Mouse (Mus musculus) mesoderm, embryonic 11.5 days (tissue): ENCODE measurements around the gene Tpst1.

Experiments used
- DNase-seq: peaks from one replicate; pipeline ENCODE4 v3.0.0-alpha.2; 2012; ENCODE audit warnings: low read depth, low spot score

Gene Tpst1

DNA sequence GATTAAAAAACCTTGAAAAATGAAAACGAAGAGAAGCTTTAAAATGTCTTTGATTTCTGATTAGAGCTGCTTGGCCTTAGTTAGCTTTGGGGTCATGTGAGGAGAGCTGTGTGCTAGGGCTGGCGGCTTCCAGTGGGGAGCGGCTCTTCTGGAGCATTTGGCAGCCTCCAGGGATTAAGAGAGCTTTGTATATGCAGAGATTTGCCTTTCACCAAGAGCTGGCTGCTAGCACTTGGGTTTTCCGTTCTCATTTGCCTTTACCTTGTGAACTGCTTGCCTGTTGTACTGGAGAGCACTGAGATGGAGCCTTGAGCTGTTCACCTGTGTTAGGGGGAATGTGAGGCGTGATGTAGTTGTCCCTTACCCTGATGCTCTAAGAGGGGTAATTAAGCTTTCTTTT lies 20.6 kb upstream of the Tpst1 start:
- DNase-seq: no peak

DNA sequence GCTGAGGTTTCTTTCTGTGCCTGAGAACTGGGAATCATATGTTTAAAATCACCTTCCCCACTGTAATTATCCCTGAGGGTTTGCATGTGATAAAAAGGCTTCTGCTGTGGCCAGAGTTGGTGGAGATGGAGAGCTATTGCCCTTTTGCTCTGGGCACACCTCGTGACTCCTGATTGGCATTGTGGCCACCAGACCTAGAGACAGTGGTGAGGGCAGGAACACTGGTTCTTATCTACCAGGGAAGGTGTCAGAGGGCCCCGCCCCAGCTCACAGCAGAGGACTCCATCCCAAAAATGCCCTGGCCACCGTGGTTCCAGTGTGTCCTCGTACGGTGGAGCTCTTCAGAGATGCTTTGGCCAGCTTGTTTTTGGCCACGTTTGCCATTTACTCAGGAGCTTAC lies 20.2 kb upstream of the Tpst1 start:
- no peak for DNase-seq

DNA sequence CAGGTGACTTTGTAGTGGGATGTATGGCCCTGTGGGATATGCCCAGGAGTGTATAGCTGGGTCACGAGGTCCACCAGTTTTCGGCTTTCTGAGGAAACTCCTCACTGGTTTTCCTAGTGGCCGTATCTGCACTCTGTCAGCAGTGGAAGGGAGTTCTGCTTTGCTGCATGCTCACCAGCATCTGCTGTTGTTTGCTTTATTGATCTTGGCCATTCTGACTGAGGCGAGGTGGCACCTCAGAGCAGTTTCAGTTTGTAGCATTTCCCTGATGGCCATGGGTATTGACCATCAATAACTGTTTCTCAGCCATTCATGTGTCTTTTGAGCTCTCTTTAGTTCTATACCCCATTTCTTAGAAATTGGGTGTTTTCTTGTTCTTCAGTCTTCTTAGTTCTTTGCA lies 17.4 kb upstream of the Tpst1 start:
- DNase-seq: no peak

DNA sequence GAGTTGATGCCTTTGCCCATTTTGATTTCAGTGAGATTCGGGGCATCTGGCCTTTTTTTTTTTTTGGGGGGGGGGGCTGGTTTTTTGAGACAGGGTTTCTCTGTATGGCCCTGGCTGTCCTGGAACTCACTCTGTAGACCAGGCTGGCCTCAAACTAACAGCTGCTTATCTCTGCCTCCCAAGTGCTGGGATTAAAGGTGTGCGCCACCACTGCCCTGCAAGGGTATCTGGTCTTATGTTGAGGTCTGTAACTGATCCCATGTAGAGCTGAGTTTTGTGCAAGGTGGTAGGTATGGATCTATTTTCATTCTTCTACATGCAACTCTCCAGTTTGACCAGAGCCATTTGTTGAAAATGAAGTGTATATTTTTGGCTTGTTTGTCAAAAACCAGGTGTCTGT lies 16.8 kb upstream of the Tpst1 start:
- DNase-seq: no peak

DNA sequence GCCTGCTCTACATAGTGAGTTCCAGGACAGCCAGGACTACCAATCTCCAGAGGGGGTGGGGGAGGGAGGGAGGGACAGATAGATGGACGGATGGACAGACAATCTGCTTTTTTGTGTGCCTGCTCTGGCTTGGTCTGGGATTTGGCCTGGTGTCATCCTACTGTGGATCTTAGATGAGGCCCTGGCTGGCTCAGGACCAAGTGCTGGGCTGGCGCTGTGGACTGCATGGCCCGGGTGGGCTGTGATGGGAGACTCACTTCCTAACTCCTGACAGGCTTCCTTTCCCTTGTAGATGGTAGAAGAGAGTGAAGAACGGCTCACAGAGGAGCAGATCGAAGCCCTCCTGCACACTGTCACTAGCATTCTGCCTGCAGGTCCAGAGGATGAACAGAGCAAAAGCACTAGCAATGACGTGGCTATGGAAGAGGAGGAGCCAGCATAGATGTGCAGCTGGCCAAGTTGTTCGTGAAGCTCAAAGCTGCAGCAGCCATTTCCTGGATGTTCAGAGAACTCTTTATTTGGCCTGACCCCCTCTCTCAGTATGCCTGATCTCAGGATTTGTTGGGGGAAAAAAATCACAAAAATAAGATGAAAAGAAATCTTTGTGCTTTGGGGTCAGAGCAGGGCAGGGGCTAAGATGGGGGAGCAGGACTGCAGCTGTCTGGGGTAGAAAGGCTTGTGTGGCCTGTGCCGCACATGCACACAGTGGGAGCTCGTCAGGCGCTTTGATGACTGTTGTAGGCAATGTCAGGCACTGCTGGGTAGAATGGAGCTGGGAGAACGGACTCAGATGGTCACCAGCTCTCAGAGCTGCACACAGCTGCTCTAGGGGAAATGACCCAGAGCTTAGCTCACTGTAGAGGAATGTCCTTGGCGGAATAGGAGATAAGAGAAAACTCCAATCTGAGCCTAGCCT lies 13.5 kb upstream of the Tpst1 start:
- DNase-seq: no peak

DNA sequence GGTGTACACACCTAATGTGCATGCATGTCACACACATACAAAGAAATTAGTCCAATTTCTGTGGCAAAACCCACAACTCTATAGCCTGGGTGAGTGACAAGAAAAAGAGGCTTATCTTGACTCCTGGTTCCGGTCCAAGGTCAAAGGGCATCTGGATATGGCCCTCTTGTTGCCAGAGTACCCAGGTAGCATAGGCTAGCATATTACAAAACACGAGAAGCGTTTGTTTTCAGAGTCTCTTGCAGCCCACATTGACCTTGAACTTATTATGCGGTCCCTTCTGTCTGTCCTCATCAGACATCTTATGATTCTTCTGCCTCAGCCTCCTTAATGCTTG lies 12.8 kb upstream of the Tpst1 start:
- DNase-seq: no peak

DNA sequence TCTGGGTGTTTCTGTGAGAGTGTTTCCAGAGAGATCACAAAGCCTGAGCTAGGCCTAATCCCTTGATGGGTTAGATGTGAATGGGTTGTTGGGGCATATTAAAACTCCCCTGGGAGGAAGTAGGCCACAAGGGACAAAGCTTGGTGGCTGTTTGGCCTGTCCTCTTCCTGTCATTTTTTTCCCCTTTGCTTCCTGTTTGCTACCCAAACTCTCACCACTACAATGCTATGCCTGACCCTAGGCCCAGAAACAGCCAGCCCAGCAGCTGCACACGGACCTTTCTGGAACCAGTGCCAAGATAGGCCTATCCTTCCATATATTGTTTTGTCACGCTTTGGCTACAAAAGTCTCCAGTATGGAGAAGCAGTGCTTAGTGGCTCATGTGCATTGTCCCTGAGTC lies 11.0 kb upstream of the Tpst1 start:
- no peak for DNase-seq

DNA sequence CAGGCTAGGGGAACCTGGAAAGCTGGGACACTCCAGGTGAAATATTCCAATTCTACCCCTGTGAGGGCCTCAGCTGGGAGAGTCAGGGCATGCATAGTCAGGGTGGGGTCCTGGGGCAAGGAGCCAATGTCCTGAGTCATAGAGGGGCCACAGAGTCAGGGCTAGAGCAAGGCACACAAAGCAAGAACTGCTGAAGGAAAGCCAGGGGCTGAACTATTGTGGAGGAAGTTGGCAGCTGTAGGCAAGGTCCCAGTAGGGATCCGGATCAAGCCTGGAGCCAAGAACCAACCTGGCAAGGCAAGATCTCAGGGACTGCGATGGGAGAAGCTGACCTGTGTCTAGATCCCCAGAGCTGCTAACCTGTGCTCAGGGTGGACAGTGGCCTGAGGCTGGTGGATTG lies 9.4 kb upstream of the Tpst1 start:
- no peak for DNase-seq

DNA sequence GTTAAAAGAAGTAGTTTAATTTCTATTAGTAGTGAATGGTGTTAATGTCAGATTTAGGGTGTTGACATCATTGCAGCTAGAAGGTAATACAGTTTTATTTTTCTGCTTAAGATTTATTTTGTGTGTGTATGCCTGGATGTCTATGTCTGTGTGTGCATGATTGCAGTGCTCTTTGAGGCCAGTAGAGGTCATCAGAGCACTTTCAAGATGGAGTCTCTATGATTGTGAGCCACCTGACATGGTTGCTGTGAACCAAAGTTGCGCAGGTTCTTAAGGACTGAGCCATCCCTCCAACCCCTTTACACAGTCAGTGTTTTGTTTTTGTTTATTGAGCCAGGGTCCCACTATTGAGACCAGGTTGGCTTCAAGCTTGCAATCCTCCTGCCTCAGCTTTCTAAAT lies 7.5 kb upstream of the Tpst1 start:
- no peak for DNase-seq

DNA sequence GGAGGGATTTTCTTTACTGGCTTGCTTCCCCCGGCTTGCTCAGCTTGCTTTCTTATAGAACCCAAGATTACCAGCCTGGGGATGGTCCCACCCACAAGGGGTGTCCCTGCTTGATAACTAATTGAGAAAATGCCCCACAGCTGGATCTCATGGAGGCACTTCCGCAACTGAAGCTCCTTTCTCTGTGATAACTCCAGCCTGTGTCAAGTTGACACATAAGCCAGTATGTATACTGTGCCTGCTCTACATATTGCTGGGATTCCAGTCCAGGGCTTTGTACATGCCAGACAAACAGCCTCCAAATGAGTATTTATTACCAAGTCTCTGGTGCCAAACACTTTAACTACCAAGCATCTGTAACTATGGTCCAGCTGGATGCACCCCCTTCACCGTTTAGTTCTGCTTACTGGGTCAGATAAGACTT lies 5.3 kb upstream of the Tpst1 start:
- DNase-seq: no peak

DNA sequence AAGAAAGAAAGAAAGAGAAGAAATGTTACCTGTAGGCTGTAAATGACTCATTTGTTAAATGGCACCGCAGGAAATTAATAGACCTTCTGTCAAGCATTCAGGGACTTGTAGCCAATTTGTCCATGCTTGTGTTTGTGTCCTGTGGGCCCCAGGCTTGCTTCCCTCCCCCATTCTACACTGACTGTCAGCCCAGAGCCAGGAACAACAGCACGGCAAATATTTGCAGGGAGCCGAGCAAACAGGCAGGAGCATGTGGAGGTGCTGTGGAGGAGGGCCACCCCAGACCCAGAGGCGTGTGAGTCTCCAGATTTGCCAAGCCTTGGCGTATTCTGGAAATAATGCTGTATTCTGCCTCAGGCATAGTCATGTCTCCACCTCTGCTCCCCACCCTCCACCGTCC lies 1.4 kb downstream of the Tpst1 start:
- DNase-seq: no peak

DNA sequence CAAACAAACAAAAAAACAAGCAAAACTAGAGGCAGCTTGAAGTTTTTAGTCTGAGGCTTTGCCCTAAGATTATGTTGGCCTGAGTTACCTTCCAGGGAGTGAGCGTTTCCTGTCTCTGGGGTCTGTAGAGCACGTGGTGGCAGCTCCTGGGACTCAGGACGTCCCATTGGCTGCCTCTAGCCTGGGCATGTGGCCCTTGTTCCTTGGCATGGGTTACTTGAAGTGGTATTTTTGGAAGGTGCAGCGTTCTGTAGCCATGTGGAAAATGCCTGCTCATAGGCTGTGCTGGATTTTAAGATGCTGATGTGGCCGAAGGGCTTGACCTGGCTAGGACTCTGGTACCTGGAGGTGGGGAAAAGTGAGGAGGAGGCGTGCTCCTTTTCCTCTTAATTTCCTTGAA lies 3.3 kb downstream of the Tpst1 start:
- no peak for DNase-seq

DNA sequence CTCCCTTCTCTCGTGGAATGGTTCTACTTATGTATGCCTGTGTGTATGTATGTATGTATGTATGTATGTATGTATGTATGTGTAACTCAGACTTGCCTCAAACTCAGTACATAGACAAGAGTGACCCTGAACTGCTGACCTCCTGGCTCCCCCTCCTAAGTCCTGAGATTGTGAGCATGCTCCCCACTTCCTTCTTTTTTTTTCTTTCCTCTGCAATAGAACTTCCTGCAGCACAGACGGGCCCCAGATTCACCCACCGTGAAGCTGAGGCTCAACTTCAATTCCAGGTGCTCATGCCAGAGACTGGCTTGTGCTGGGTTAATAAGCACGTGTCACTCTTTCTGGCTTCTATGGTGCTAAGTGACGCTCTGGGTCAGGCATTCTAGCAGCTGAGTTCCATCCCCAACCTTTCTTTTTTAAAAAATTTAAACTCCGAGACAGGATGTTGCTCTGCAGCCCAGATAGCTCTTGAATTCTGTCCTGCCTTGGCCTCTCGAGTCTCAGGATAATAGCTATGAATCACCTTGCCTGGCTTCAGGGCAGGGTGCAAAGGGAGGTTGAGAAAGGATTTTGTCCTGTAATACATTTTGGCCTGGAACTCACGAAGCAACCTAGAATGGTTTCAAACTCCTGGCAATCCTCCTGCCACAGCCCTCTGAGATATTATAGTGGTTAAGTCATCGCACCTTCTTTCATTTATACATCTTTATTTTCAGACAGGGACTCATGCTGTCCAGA lies 5.1 kb downstream of the Tpst1 start:
- DNase-seq: no peak

DNA sequence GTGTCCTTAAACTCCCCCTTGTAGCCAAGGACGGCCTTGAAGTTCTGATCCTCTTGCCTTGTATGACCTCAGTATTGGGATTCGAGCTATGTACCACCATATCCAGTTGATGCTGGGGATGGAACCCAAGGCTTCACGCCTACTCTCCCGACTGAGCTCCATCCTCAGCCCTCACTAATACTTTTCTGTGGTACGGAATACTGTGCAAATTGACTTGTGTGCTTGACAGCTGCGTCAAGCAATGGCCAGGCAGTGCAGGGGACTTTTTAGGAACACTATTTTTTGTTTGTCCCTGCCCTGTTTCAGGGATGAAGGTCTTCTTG lies 5.7 kb downstream of the Tpst1 start:
- no peak for DNase-seq

DNA sequence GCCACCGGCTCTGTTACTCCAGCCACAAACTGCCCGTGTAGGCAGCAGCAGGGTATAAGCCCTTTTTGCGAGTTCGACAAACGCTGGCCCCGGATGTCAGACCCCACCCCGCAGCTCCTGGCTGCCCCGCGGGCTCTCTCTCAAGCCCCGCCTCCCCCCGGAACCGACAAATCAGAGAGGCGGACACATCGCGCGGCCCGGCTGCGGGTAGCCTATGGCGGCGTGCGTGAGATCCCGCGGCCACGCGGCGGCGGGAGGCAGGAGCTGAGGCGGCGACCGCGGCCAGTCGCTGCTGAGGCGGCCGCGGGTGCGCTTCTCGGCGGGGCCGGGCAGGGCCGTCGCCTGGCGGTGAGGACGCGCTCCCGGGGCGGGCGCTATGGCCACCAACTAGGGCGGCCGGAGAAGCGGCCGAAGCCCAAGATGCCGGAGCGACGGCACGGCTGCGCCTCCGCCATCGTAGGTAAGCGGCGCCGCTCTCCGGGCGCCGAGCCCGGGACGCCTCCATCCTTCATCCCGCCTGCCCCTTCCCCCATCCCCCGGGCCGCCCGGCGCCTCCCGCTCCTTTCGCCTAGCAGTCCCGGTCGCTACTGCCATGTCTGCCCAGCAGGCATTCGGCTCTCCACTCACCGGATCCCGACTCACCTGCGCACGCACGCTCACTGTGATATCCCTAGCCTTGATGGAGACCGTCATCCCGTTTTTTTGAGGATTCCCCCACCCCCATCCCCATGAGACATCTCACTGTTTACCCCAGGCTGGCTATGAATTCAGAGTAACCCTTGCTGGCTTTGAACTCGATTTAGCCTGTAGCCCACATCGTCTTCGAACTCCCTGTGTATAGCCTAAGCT lies 6.3 kb downstream of the Tpst1 start:
- DNase-seq: peak; percentile 92

DNA sequence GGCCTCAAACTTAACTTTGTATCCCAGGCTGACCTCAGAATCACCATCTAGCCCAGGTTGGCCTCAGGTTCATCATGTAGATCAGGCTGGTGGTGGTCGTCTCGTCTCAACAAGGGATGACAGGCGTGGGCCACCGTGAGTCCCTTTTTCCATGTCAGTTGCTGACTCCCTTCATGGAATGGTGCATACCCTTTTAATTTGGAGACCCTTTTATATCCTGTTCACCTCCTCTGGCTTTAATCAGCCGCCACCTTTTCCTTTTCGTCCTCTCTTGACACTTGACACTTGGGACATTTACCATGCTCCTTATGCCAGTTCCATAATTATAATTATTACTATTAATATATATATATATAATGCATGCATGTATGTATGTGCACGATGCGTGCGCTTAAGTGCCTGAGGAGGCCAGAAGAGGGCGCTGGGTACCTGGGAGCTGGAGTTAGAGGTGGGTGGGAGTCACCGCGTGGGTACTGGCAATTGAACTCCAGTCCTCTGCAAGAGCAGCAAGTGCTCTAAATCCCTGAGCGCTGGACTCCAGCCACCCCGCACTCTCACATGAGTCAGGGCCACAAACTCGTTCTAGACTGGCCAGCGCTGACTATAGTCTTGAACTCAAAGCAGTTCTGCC lies 7.0 kb downstream of the Tpst1 start:
- peak; percentile 18 for DNase-seq

DNA sequence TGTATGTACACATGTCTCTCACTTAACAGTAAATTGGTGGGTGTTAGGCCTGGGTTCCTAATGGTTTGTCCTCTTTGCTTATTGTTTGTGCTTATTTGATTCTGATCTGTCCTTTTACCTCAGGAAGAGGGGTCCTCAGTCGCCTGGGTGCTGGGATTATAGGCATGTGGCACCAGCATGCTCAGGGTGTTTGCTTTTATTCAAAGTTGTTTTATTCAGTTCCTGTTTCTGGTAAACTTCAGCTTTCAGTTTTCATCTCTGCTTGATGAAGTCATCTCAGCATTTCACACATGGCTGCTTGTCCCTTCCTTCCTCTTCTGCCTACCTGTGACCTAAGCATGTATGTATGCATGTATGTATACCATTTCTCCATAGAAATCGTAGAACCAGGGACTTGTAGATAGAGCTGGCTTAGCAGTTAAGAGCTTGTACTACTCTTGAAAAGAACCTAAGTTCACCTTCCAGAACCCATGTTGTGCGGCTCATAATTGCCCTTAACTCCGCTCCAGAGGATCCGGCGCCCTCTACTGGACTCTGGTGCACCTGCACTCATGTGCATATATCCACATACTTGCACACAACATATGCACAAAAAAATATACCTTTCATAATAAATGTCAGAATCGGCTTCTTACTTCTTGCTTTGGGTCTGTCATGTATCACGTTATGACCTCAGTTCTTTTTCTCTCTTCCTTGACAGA lies 8.2 kb downstream of the Tpst1 start:
- no peak for DNase-seq

DNA sequence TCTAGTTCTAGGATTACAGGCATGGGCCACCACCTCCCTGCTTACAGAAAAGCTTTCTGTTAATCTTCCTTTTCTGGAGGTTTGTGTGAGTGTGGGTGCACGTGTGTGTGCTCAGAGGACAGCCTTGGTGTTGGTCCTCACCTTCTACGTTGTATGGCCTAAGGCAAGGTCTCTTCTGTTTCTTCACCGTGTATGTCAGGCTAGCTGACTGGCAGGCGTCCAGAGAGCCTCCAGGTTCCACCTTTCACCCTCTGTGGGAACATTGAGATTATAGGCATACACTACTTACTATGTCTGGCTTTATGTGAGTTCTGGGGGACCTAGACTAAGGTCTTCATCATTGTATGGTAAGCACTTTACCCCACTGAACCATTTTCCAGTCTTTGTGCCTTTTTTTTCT lies 9.3 kb downstream of the Tpst1 start:
- DNase-seq: no peak

DNA sequence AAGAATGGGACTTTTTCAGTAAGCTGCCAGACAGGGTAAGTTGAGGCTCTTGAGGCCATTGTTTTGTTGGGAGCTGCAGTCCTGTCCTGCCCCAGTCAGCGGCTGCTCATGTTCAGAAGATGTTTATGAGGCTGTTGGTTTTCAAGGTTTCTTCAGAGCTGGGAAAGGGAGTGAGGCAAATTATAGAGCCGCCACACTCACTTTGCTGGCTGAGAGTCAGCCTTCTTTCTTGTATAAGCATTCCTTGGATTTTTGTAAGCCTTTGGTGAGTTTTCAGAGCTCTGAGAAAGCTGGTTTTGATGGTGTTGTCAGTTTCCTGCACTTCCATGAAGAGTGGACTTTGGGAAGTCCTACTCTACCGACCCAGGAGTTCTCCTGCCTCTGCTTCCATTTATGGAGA lies 11.1 kb downstream of the Tpst1 start:
- DNase-seq: no peak

DNA sequence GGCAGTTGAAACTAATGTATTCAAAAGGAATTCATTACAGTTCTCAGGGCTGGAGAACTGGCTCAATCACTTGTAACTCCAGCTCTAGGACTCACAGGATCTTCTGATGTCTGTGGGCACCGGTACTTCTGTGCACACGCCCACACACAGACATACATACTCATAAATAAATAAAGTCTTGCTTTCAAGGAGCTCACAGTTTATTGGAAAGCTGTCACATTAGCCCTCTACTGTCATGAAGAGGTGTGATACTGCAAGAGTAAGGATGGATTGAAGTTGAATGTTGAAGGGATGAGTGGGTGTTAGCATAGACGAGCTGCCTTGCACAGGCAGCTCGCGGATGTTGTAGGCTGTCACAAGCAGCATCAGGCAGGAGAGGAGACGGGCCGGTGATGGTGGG lies 14.9 kb downstream of the Tpst1 start:
- no peak for DNase-seq

DNA sequence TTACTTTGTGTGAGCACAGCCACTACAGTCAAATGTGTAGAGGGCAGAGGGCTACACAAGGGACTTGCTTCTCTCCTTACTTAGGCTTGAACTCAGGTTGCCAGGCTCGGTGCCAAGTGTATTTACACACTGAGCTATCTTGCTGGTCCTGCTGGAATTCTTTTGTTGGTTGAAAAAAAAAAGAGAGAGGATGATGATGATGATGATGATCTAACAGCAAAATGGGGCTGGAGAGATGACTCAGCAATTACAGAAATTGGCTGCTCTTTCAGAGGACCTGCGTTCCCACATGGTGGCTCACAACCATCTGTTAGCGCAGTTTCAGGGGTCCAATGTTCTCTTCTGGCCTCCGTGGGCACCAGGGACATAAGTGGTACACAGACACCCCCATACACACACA lies 15.5 kb downstream of the Tpst1 start:
- DNase-seq: no peak
